Mouse (Mus musculus): ENCODE measurements around the gene Arhgef18.

- TF ChIP-seq CTCF (IDR thresholded peaks at IDR 0.05; ENCODE audit: low read depth) (no peak), EP300 (optimal IDR thresholded peaks at IDR 0.05) (no peak)
Observed at GRCm38 (mm10) chr8:3496428-3496748, 103.6 kb downstream of the Arhgef18 start.
